Mouse (Mus musculus): ENCODE results near the gene Jaml.

The Jaml gene

DNA sequence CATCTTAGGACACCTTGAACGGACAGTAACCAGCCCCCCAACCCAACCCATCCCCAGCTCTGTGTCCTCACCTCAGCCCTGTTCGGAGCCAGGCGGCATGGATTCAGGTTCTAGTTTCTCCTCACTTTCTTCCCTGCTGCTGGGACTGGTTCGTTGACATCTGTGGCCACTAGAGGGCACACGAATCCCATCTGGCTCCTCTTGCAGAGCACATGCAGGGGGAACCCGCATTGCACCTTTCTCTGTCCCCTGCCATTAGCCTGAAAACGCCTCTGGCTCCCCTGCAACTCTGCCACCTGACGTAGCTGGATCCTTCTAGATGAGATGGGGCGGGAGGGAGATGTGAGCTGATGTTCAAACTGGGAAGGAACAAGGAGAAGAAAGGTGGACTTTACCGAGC is 42.8 kb downstream of the Jaml start:
- peak; percentile 63 to 72 for DNase-seq (ENCODE audit: low spot score in 2 of 2)

DNA sequence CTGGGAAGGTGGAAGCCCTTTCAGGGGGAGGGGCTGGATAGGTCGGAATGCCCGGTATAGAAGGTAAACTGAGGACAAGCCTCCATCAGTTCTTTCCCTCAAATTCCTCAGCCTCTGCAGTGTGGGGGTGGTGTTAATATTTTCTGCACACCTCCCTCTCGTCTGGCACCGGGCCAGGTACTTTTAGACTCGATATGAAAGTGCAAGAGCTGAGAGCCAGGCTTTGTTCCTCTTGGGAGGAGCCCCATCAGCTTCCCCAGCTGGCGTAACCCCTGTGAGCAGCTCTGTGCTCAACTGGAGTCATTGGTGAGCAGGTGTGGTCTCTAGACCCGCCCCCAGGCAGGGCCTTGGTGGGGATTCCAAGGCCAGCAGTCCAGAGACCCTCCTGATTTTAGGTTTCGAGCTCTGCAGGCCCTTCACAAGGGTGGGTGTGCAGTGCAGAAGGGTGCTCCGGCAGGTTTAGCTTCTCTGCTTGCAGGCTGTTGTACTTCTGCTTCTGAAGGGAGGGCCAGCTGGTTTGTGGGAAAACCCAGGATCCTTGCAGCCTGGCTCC is 43.3 kb downstream of the Jaml start:
- DNase-seq (ENCODE audit: low spot score in 2 of 2) = peak; percentile 66 to 71

- no peak for DNase-seq (ENCODE audit: low spot score in 2 of 2)
These were observed 46.2 kb downstream of the Jaml start for GRCm38 (mm10) chr9:45125211-45125610.

GRCm38 (mm10) chr9:45126941-45127340 is 48.0 kb downstream of the Jaml start:
- DNase-seq (ENCODE audit: low spot score in 2 of 2) = no peak

GRCm38 (mm10) chr9:45130119-45130518 is 51.1 kb downstream of the Jaml start:
- DNase-seq (ENCODE audit: low spot score in 2 of 2) = no peak

GRCm38 (mm10) chr9:45133484-45134310 is 54.7 kb downstream of the Jaml start:
- DNase-seq (ENCODE audit: low spot score in 2 of 2) = no peak

GRCm38 (mm10) chr9:45136442-45137169 is 57.6 kb downstream of the Jaml start:
- DNase-seq (ENCODE audit: low spot score in 2 of 2) = no peak

DNA sequence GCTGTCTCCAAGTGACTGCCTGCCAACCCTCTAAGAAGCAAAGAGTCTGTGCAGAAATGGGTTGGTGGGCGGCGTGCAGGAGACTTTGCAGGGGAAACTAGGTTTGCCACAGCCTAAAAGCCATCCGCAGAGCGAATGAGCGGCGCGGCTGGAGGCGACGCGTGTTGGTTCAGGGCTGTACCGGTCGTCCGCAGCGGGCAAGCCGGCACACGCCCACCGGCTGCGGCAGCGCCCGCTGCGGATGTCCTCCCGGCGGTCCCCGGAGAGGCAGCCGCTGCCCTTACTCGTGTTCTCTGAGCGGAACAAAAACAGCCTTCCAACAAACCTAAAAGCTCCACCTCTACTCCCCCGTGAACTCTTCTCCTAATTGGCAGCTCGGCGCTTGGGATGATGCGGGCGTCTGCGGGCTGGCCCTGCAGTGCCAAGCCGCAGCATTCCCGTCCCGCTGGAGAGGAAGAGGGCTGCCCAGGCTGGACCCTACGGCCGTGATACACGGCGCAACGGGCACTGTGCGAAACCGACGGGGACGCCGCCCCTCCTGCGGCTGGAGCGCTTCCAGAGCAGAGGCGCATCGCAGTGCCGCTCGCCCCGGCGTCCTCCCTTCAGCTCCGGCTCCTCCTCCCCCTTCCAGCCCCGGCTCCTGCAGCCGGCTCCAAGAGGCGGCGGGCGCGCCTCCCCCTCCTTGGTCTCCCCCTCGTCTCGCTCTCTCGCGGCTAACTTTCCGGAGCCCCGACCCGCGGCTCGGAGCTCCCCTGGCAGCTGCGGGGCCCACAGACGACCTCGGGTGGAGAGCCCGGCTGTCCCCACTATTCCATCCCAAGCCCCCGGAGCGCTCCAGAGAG is 59.4 kb downstream of the Jaml start, which contains the start of gene Scn4b:
Scn4b (plus strand) TSS at position 205 of the 842 bp plus-strand sequence.
- DNase-seq (ENCODE audit: low spot score in 2 of 2) = no peak

DNA sequence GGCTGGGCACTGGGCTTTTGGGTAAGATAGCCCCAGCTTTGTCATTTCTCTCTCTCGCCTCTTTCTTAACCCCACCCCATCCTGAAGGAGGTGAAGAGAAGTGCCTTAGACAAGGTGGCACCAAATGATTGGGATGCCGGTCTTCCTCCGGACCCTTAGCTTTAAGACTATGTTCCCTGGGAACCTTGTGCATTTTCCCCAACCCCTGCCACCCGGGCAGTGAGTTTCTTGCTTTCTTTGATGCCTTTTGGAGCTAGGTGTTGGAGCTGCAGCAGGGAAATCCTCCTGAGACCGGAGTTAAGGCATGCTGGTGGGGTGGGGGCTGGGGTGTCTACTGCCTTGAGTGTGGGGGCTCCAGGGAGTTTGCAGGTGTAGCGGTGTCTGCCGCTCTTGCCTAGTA is 60.1 kb downstream of the Jaml start:
- no peak for DNase-seq (ENCODE audit: low spot score in 2 of 2)

- no peak for DNase-seq (ENCODE audit: low spot score in 2 of 2)
These were observed 62.0 kb downstream of the Jaml start for GRCm38 (mm10) chr9:45140945-45141344.

- no peak for DNase-seq (ENCODE audit: low spot score in 2 of 2)
These were observed 63.7 kb downstream of the Jaml start for GRCm38 (mm10) chr9:45142686-45143085.

DNA sequence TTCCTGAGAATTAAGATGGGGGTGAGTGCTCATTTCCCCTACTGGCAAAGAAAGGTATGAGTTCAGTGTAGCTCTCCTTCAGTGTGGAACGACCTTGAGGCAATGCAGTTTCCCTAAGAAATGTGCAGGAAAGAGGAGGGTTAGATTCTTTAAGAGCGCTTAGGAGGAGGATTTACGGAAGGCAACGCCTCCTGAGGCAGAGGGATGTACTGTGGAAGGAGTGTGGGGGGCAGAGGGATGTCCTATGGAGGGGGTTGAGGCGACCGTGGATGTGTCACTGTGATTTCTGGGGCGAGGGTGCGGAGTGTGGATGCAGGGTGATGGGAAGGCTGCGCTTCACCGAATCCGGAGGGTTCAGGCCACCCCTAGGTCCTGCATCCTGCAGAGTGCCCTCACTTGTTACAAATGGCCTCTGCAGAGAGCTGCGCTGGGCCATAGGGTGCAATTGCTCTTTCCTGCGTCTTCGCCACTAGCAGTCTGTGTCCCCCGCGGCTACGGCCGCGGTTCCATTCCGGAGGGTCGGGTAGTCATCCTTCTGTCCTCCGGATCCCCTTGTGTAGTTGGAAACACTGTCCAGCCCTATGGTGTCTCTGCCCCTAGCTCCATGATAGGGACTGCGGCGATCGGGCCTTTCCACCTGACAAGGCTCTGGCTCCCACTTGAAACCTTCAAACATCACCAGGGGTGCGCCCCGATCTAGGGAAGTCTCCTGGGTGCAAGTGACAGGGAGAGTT is 66.7 kb downstream of the Jaml start:
- DNase-seq (ENCODE audit: low spot score in 2 of 2) = peak in 1 of 2 experiments; percentile 29

DNA sequence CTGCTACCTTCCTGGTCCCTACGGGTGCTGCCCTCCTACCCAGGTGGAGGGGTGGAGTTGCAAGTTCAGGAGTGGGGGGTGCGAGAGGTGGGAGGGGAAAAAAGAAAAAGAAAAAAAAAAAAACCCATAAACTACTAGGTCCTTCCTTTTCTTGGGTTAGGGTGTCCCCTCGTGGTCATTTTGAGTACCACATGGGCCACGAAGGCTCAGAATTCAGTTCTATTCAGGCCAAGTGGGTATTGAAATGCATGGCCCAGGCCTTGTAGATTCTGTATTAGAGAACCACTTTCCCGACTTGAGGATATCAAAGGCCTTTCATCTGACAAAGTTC is 67.2 kb downstream of the Jaml start:
- peak; percentile 71 to 73 for DNase-seq (ENCODE audit: low spot score in 2 of 2)

GRCm38 (mm10) chr9:45150933-45151332 is 72.0 kb downstream of the Jaml start:
- DNase-seq (ENCODE audit: low spot score in 2 of 2) = no peak

DNA sequence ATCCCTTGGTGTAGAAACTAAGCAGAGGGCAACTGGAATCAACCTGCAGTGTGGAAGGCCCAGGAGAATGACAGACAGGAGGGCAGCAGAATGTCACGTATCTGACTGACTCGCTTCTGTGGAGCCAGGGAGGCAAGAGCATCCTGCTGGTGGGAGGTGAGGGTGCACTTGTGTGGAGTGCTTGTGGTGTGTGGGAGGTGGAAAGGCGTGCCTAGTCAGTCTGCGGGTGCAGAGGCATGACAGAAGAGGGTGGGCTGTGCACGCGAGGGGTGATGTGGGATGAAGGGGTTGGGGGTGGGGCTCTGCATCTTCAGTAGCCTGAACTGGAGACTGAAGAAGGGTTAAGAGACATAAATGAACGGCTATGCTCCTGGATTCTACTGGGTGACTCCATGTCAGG is 74.4 kb downstream of the Jaml start:
- no peak for DNase-seq (ENCODE audit: low spot score in 2 of 2)

All from frontal cortex, postnatal 25 days (tissue).